Mouse (Mus musculus): ENCODE measurements around the gene Plekhn1.

DNA sequence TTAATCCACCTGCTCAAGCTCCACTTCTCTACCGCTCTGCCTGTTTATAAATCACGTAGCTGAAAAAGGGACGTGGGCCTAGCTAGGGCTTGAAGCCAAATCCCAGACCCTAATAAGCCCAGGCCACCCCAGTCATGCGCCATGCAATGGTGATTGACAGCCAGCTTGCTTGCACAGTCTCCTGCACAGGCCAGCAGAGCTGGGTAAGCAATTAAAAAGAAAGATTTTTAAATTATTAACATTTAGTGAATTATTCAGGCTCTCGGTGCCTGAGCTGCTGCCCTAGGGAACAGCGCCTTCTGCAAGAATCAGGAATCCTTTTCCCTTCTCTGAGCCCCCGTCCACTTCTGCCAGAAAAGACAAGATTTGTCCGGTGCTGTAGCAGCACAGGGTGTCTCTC is 16.4 kb upstream of the Plekhn1 start:
- TF ChIP-seq POLR2A (IDR thresholded peaks at IDR 0.05; ENCODE audit: extremely low read depth, insufficient read depth, low read length): no peak
- no peak for TF ChIP-seq CTCF (IDR thresholded peaks at IDR 0.05; ENCODE audit: low read depth, low read length)

All from liver, adult 2 months (tissue).